Mouse (Mus musculus) forebrain, embryonic 16.5 days (tissue): ENCODE data around the gene Gm26602. TPM values are rescaled to one million over a fixed set of nuclear protein-coding genes. Genes with fewer than 3 reads are reported as not detected.

Source experiments
- ATAC-seq: fragments of 200-750 bp; cut with Nextera tagmentation; 2 replicates; pipeline ENCODE4 v1.8.0; 2017; ENCODE audit warnings: mild to moderate bottlenecking, moderate library complexity
- H3K27ac ChIP-seq: fragments of 300-500 bp; sonication (generic); 2 replicates; pipeline ENCODE4 v1.5.1; 2014; ENCODE audit warnings: low read length, control low read depth
- H3K27me3 ChIP-seq: fragments of 300-500 bp; sonication (generic); replicated peaks from 2 replicates; pipeline ENCODE4 v1.6.1; 2014; ENCODE audit warnings: low read length; ENCODE audit not compliant: control insufficient read depth, insufficient read depth
- H3K36me3 ChIP-seq: fragments of 300-500 bp; sonication (generic); 2 replicates; pipeline ENCODE4 v1.6.1; 2014; ENCODE audit not compliant: control insufficient read depth, insufficient read depth
- H3K4me1 ChIP-seq: fragments of 300-500 bp; sonication (generic); replicated peaks from 2 replicates; pipeline ENCODE4 v1.6.1; 2014; ENCODE audit warnings: low read length; ENCODE audit not compliant: control insufficient read depth, insufficient read depth
- H3K4me2 ChIP-seq: fragments of 300-500 bp; sonication (generic); 2 replicates; pipeline ENCODE4 v1.6.1; 2014; ENCODE audit warnings: mild to moderate bottlenecking, low read length, control low read depth
- H3K4me3 ChIP-seq: fragments of 300-500 bp; sonication (generic); replicated peaks from 2 replicates; pipeline ENCODE4 v1.5.1; 2014; ENCODE audit warnings: mild to moderate bottlenecking, low read length, control low read depth
- H3K9ac ChIP-seq: fragments of 300-500 bp; sonication (generic); replicated peaks from 2 replicates; pipeline ENCODE4 v1.6.1; 2014; ENCODE audit warnings: low read depth, low read length, control low read depth
- H3K9me3 ChIP-seq: fragments of 300-500 bp; sonication (generic); 2 replicates; pipeline ENCODE4 v1.6.1; 2016; ENCODE audit warnings: low read length; ENCODE audit not compliant: control insufficient read depth
- WGBS: fragments of 180-500 bp; shearing (Covaris S2); extraction: QIAGEN DNeasy Blood & Tissue Kit; methylation state at CpG from one replicate; pipeline ENCODE4 v1.1.7; 2014; 5-methylcytosine and 5-hydroxymethylcytosine counted together
- polyA plus RNA-seq: library from polyadenylated mRNA; unstranded; fragments of >200 nt; fragmentation: Nextera tagmentation; extraction: Ambion mirVana; gene quantifications from 2 replicates; pipeline ENCODE4 v1.2.1, GENCODE M21; 2015

Gm26602 gene
- 17.7 and 36.3 TPM in 2 replicates for polyA plus RNA-seq

- H3K4me2 ChIP-seq: no peak within 1 kb of the TSS; the same call in 1 of the 2 replicates
- no peak within 1 kb of the TSS for H3K4me3 ChIP-seq
- WGBS: 91% methylated on average over 4 of the region's 4 CpGs
- no peak within 1 kb of the TSS for H3K9ac ChIP-seq
- H3K27me3 ChIP-seq: no peaks in the 10 kb centered on the region
- no peaks in the 10 kb centered on the region for H3K9me3 ChIP-seq
- H3K27ac ChIP-seq: peak within 1 kb of the TSS; percentile 92
- peaks cover 27% of the 10 kb centered on the region for H3K4me1 ChIP-seq
- no peak for ATAC-seq
- H3K36me3 ChIP-seq: peaks cover 2% of the 10 kb centered on the region; the same call in 1 of the 2 replicates
Measured at GRCm38 (mm10) chr10:79910556-79910955, at the start of gene Gm26602. Gene Gm26602 (plus strand): TSS chr10:79910856.

GRCm38 (mm10) chr10:79861230-79862048 lies 49.2 kb upstream of the Gm26602 start:
- no peaks in the 10 kb centered on the region for H3K27me3 ChIP-seq
- H3K4me1 ChIP-seq: peaks cover 30% of the 10 kb centered on the region
- no peak for ATAC-seq
- H3K4me3 ChIP-seq: no peak overlapping the region
- no peaks in the 10 kb centered on the region for H3K9me3 ChIP-seq
- no peak overlapping the region for H3K4me2 ChIP-seq
- 73% methylated on average over 25 of the region's 25 CpGs for WGBS
- H3K27ac ChIP-seq: no peak overlapping the region
- peaks cover 42% of the 10 kb centered on the region for H3K36me3 ChIP-seq
- H3K9ac ChIP-seq: no peak overlapping the region

GRCm38 (mm10) chr10:79862049-79862788 lies 48.4 kb upstream of the Gm26602 start:
- no peak overlapping the region for H3K4me3 ChIP-seq
- no peak for ATAC-seq
- peaks cover 22% of the 10 kb centered on the region for H3K4me1 ChIP-seq
- H3K4me2 ChIP-seq: no peak overlapping the region
- H3K36me3 ChIP-seq: peaks cover 46% of the 10 kb centered on the region
- H3K9me3 ChIP-seq: no peaks in the 10 kb centered on the region
- no peak overlapping the region for H3K9ac ChIP-seq
- WGBS: 78% methylated on average over 23 of the region's 23 CpGs
- H3K27me3 ChIP-seq: no peaks in the 10 kb centered on the region
- no peak overlapping the region for H3K27ac ChIP-seq

- no peaks in the 10 kb centered on the region for H3K27me3 ChIP-seq
- H3K36me3 ChIP-seq: peaks cover 46% of the 10 kb centered on the region
- no peak overlapping the region for H3K4me2 ChIP-seq
- ATAC-seq: no peak
- no peak overlapping the region for H3K9ac ChIP-seq
- no peaks in the 10 kb centered on the region for H3K9me3 ChIP-seq
- peaks cover 20% of the 10 kb centered on the region for H3K4me1 ChIP-seq
- WGBS: 72% methylated on average over 10 of the region's 10 CpGs
- H3K4me3 ChIP-seq: no peak overlapping the region
- H3K27ac ChIP-seq: no peak overlapping the region
Measured at GRCm38 (mm10) chr10:79862925-79863324, 47.7 kb upstream of the Gm26602 start.

- Histone ChIP-seq H3K4me1 (peaks cover 16% of the 10 kb centered on the region), H3K9ac (no peak overlapping the region), H3K4me3 (no peak overlapping the region), H3K27me3 (no peaks in the 10 kb centered on the region), H3K9me3 (no peaks in the 10 kb centered on the region), H3K36me3 (peaks cover 41% of the 10 kb centered on the region), H3K27ac (0 out of 2 replicates have a peak overlapping the region, but pooled peaks have one; percentile 25), H3K4me2 (no peak overlapping the region)
- 51% methylated on average over 10 of the region's 10 CpGs for WGBS
- ATAC-seq: peak; percentile 1; the same call in 1 of the 2 replicates
Measured at GRCm38 (mm10) chr10:79864351-79865188, 46.1 kb upstream of the Gm26602 start.

- no peak overlapping the region for H3K9ac ChIP-seq
- H3K27ac ChIP-seq: no peak overlapping the region
- no peaks in the 10 kb centered on the region for H3K9me3 ChIP-seq
- H3K4me1 ChIP-seq: peaks cover 17% of the 10 kb centered on the region
- H3K4me2 ChIP-seq: no peak overlapping the region
- H3K27me3 ChIP-seq: no peaks in the 10 kb centered on the region
- H3K4me3 ChIP-seq: no peak overlapping the region
- WGBS: 65% methylated on average over 12 of the region's 12 CpGs
- peak; percentile 20; the same call in 1 of the 2 replicates for ATAC-seq
- peaks cover 38% of the 10 kb centered on the region for H3K36me3 ChIP-seq
Measured at GRCm38 (mm10) chr10:79865189-79865601, 45.5 kb upstream of the Gm26602 start.

GRCm38 (mm10) chr10:79865801-79866295 lies 44.8 kb upstream of the Gm26602 start:
- Histone ChIP-seq H3K27me3 (no peaks in the 10 kb centered on the region), H3K4me1 (peaks cover 19% of the 10 kb centered on the region), H3K9me3 (no peaks in the 10 kb centered on the region), H3K4me2 (no peak overlapping the region), H3K4me3 (no peak overlapping the region), H3K9ac (no peak overlapping the region), H3K27ac (no peak overlapping the region), H3K36me3 (peaks cover 32% of the 10 kb centered on the region)
- ATAC-seq: no peak
- 78% methylated on average over 19 of the region's 19 CpGs for WGBS

- Histone ChIP-seq H3K9me3 (no peaks in the 10 kb centered on the region), H3K36me3 (peaks cover 25% of the 10 kb centered on the region), H3K27me3 (no peaks in the 10 kb centered on the region), H3K4me1 (peaks cover 21% of the 10 kb centered on the region), H3K27ac (no peak overlapping the region), H3K9ac (no peak overlapping the region), H3K4me3 (no peak overlapping the region), H3K4me2 (no peak overlapping the region)
- ATAC-seq: no peak
- 83% methylated on average over 11 of the region's 11 CpGs for whole genome bisulfite sequencing
Measured at GRCm38 (mm10) chr10:79866601-79867000, 44.1 kb upstream of the Gm26602 start.
